Mouse (Mus musculus): ENCODE results near the gene Stat4. TPM values are rescaled to one million over a fixed set of nuclear protein-coding genes. Genes with fewer than 3 reads are reported as not detected.

The Stat4 gene
- polyA plus RNA-seq, 1 experiment from 2014 or later: 3.3 TPM

DNA sequence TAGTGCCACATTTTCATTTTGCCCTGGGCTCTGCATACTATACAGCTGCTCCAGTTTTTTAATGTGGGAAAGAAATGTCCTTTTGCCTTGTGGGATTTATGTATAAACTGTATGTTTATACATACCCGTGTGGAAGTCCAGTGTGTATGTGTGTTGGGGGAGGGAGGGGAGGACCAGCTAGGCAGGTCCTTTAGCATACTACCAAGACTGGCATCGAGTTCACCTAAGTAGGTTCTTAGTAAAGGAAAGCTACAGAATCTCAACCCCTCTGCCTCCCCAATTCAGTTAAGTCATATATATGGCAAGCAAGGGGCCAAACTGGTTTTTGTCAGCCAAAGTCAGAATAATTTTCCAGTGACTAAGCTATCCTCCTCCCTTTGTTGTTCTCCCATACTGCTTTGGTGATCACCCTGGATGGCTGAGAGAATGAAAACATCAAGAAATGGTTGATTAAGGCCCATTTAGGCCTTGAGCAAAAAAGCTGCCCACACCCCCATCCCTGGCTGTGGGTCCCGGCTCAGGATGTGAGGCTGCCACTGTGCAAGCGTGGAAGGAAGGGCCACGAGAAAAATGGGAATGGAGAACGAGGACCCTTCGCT is 126.2 kb downstream of the Stat4 start:
- peak overlapping the region; percentile 40 for H3K4me3 ChIP-seq
- 14% methylated on average over 7 of the region's 7 CpGs for WGBS

DNA sequence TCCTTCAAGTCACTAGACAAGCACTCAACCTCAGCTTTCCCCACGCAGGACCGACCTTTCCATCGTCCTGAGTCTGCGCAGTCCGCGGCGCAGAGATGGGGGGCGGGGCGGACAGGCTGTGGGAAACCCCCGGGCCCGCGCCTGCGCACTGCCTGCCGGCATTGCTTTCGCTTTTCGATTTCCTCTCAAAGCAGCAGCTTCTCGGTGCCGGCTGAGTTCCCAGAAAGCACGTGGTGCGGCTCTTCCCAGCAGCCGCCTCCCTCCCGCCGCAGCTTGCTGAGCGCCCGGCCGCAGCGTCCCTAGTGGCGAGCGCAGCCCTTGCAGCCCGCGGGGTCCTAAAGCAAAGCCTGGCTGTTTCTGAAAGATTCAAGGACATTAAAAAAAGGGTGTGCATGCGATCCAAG is 126.7 kb downstream of the Stat4 start:
- H3K27ac ChIP-seq: peak overlapping the region; percentile 62; the same call in 1 of the 2 replicates

More for the DNA sequence above, 126.2 kb downstream of the Stat4 start:
- peaks cover 5% of the 10 kb centered on the region for H3K4me1 ChIP-seq
- H3K9me3 ChIP-seq: no peaks in the 10 kb centered on the region
- H3K9ac ChIP-seq: peak overlapping the region; percentile 50; the same call in 1 of the 2 replicates
- H3K27ac ChIP-seq: peak overlapping the region; percentile 62; the same call in 1 of the 2 replicates
- no peaks in the 10 kb centered on the region for H3K27me3 ChIP-seq
- ATAC-seq (ENCODE audit: borderline replicate concordance, extremely low read depth, low FRiP score, low TSS enrichment): peak; percentile 33; the same call in 1 of the 2 replicates
- H3K36me3 ChIP-seq: no peaks in the 10 kb centered on the region
- H3K4me2 ChIP-seq: peak overlapping the region; percentile 67

DNA sequence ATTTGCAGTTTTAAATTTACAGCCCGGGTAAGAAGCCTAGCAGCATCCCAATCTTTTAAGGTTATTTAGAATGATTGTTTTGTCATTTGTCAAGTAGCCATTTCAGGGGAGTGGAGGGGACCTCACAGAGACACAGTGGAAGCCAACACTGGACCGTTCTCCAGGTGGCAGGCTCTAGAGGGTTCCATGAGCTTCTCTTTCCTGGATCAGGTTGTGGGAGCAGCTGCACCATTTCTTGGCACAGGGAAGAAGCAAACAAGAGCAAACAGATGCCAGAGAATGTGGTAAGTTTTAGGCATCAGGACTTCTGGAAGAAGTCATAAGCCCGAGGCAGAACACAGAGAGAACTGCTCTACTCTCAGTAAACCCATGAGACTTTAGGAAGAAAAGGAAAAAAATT is 129.5 kb downstream of the Stat4 start:
- ATAC-seq (ENCODE audit: borderline replicate concordance, extremely low read depth, low FRiP score, low TSS enrichment): no peak
- H3K27ac ChIP-seq: no peak overlapping the region
- H3K36me3 ChIP-seq: no peaks in the 10 kb centered on the region
- WGBS: 60% methylated on average over 3 of the region's 3 CpGs
- no peak overlapping the region for H3K9ac ChIP-seq
- no peaks in the 10 kb centered on the region for H3K9me3 ChIP-seq
- no peak overlapping the region for H3K4me2 ChIP-seq
- H3K4me3 ChIP-seq: no peak overlapping the region
- no peaks in the 10 kb centered on the region for H3K27me3 ChIP-seq
- H3K4me1 ChIP-seq: peaks cover 12% of the 10 kb centered on the region

More for the DNA sequence above, 126.7 kb downstream of the Stat4 start:
- H3K4me3 ChIP-seq: peak overlapping the region; percentile 40
- under 1% methylated on average over 32 of the region's 32 CpGs for WGBS
- H3K9ac ChIP-seq: peak overlapping the region; percentile 50; the same call in 1 of the 2 replicates
- no peaks in the 10 kb centered on the region for H3K36me3 ChIP-seq
- no peaks in the 10 kb centered on the region for H3K27me3 ChIP-seq
- no peaks in the 10 kb centered on the region for H3K9me3 ChIP-seq
- peak overlapping the region; percentile 67 for H3K4me2 ChIP-seq
- peaks cover 5% of the 10 kb centered on the region for H3K4me1 ChIP-seq
- ATAC-seq (ENCODE audit: borderline replicate concordance, extremely low read depth, low FRiP score, low TSS enrichment): peak; percentile 95

DNA sequence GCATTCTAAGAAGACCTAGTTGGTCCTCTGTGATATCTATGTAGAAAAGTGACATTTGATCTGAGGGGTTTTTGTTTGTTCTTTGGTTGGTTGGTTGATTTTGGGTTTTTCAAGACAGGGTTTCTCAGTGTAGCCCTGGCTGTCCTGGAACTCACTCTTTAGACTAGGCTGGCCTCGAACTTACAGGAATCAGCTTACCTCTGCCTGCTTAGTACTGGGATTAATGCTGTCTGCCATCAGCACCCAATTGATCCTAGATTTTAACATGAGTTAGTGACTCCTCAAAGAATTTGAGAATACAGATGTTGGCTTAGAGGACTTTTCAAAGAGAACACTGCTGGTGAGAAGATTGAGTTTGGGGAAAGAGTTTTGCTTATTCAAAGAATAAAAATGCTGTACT is 130.8 kb downstream of the Stat4 start:
- H3K9me3 ChIP-seq: no peaks in the 10 kb centered on the region
- H3K4me1 ChIP-seq: peaks cover 12% of the 10 kb centered on the region
- no peaks in the 10 kb centered on the region for H3K36me3 ChIP-seq
- no peaks in the 10 kb centered on the region for H3K27me3 ChIP-seq
- WGBS: 93% methylated on average over 1 of the region's 1 CpGs
- H3K27ac ChIP-seq: no peak overlapping the region
- no peak overlapping the region for H3K4me3 ChIP-seq
- H3K4me2 ChIP-seq: no peak overlapping the region
- H3K9ac ChIP-seq: no peak overlapping the region
- no peak for ATAC-seq (ENCODE audit: borderline replicate concordance, extremely low read depth, low FRiP score, low TSS enrichment)

DNA sequence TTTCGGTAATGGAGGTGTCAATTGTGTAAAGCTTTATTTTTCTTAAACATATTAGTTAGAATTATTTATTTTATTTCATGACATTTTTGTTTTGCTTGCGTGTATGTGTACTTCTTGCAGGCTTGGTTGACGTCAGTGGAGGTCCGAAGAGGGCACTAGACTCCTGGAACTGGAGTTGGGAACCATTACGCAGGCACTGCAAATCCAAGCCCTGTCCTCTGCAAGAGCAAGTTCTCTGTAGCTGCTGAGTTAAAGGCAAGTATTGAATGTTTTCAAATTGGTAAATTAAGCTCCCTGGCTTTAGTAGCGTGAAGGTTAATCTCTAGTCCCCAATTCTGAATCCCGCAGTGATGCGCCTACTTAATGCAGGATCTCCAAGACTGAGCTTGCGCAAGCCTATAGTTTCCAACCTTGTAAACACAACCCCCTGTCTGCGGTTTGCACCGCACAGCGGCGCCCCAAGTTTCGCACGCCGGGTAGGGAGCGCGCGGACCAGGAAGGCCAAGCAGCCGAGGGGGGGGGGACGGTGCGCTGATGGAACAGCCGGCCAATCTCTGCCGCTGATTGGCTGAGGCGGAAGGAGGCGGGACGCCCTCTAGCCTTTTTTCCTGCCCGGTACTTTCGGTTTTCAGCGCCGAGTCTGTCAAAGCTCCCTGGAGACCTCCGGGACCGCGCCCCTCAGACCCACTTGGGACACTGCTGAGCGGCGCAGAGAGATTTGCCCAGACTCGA is 132.1 kb downstream of the Stat4 start, which contains the start of gene Stat1:
Gene Stat1 (plus strand): TSS at position 581 of the 732 bp plus-strand sequence.
- 3% methylated on average over 36 of the region's 37 CpGs for WGBS
- ATAC-seq (ENCODE audit: borderline replicate concordance, extremely low read depth, low FRiP score, low TSS enrichment): peak; percentile 94
- peak within 1 kb of the TSS; percentile 58 for H3K27ac ChIP-seq

DNA sequence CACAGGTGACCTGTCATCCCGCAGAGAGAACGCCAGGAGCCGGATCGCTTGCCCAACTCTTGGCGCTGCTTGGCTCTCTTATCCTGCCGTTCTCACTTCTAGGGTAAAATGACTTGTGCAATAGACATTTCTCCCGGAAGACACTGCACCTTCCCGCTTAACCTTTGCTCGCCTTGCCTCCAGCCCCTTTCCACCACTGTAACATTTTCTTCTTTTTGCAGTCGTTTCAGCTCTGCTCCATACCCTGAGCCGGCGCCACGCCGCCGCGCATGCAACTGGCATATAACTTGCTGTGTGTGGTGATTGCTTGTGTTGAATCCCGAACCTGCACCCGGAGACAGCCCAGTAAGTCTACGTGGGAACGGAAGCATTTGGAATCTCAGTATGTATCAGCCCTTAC is 132.7 kb downstream of the Stat4 start:
- no peaks in the 10 kb centered on the region for H3K27me3 ChIP-seq
- H3K9me3 ChIP-seq: no peaks in the 10 kb centered on the region
- under 1% methylated on average over 20 of the region's 20 CpGs for WGBS
- H3K4me2 ChIP-seq: peak overlapping the region; percentile 82
- peaks cover 7% of the 10 kb centered on the region for H3K4me1 ChIP-seq
- peak overlapping the region; percentile 58 for H3K27ac ChIP-seq
- H3K4me3 ChIP-seq: peak overlapping the region; percentile 98
- ATAC-seq (ENCODE audit: borderline replicate concordance, extremely low read depth, low FRiP score, low TSS enrichment): 0 out of 2 replicates have a peak, but pooled peaks have one; percentile 6
- peak overlapping the region; percentile 72 for H3K9ac ChIP-seq
- H3K36me3 ChIP-seq: peaks cover 3% of the 10 kb centered on the region; the same call in 1 of the 2 replicates

More for the DNA sequence above, 132.1 kb downstream of the Stat4 start, which contains the start of gene Stat1:
- H3K9ac ChIP-seq: peak within 1 kb of the TSS; percentile 72
- peaks cover 7% of the 10 kb centered on the region for H3K4me1 ChIP-seq
- H3K36me3 ChIP-seq: peaks cover 3% of the 10 kb centered on the region; the same call in 1 of the 2 replicates
- no peaks in the 10 kb centered on the region for H3K27me3 ChIP-seq
- peak within 1 kb of the TSS; percentile 82 for H3K4me2 ChIP-seq
- no peaks in the 10 kb centered on the region for H3K9me3 ChIP-seq
- peak within 1 kb of the TSS; percentile 98 for H3K4me3 ChIP-seq

DNA sequence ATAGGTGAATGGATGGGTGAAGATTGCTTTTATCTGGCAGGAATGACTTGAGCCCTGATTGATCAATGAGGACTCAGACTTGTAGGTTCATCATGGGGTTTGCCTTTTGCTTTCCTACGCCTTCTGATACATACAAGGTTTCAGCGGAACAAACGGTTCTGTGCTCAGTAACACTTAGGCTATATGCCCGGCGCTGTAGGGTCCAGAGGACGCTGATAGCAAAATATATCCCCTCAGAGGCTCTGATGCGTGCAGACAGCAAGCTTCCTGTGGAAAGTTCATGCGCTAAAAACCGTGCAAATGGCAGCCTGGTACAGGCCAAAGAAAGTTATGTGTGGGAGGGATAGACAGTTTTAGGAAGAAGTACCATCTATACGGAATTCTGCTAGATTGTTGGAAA is 133.2 kb downstream of the Stat4 start:
- Histone ChIP-seq H3K27ac (no peak overlapping the region), H3K4me3 (peak overlapping the region; percentile 98), H3K9me3 (no peaks in the 10 kb centered on the region), H3K4me2 (peak overlapping the region; percentile 82), H3K27me3 (no peaks in the 10 kb centered on the region), H3K4me1 (peaks cover 7% of the 10 kb centered on the region), H3K9ac (peak overlapping the region; percentile 72), H3K36me3 (peaks cover 3% of the 10 kb centered on the region; the same call in 1 of the 2 replicates)
- WGBS: 30% methylated on average over 10 of the region's 10 CpGs
- no peak for ATAC-seq (ENCODE audit: borderline replicate concordance, extremely low read depth, low FRiP score, low TSS enrichment)

DNA sequence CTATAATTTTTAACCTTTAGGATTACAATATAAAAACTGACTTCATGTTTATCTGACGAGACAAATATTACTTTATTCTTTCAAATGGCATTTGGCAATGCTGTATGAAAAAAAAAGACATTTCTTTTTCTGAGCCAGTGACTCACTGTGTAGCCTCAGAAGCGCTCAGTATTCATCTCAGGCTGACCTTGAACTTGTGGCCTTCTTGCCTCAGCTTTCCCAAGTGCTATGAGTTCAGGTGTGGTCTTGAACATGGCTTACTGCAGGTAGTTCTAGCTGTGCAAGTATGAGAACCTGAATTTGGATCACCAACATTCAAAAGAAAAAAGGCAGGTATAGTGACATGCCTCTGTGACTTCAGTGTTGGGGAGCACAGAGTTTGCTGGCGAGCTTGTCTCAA is 134.1 kb downstream of the Stat4 start:
- no peak overlapping the region for H3K27ac ChIP-seq
- H3K4me3 ChIP-seq: no peak overlapping the region
- H3K4me2 ChIP-seq: no peak overlapping the region
- peaks cover 7% of the 10 kb centered on the region for H3K4me1 ChIP-seq
- no peak overlapping the region for H3K9ac ChIP-seq
- H3K36me3 ChIP-seq: peaks cover 8% of the 10 kb centered on the region; the same call in 1 of the 2 replicates
- no peaks in the 10 kb centered on the region for H3K9me3 ChIP-seq
- ATAC-seq (ENCODE audit: borderline replicate concordance, extremely low read depth, low FRiP score, low TSS enrichment): no peak
- H3K27me3 ChIP-seq: no peaks in the 10 kb centered on the region
- 85% methylated on average over 3 of the region's 3 CpGs for WGBS

DNA sequence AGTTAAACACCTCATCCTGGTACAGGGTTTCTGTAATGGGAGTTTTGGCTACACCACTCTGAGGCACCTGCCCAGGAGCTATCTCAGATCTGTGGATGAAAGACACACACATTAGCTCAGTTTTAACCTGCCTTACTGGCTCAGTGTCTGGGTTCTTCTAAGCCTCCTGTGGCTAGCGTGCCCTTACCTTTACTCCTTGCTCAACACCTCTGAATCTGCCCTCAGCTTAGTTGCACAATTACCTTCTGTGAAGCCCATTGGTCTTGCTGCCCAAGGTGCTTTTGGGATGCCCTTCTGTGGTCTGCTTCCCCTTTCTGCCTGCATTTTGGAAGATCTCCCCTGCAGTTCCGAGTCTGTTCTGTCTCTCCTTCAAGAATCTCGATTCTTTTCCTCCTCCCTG is 137.9 kb downstream of the Stat4 start:
- no peak overlapping the region for H3K27ac ChIP-seq
- no peak overlapping the region for H3K4me3 ChIP-seq
- WGBS: 63% methylated on average over 3 of the region's 3 CpGs
- H3K36me3 ChIP-seq: peaks cover 15% of the 10 kb centered on the region
- no peaks in the 10 kb centered on the region for H3K27me3 ChIP-seq
- ATAC-seq (ENCODE audit: borderline replicate concordance, extremely low read depth, low FRiP score, low TSS enrichment): no peak
- peaks cover 7% of the 10 kb centered on the region for H3K4me1 ChIP-seq
- H3K9me3 ChIP-seq: no peaks in the 10 kb centered on the region
- H3K4me2 ChIP-seq: no peak overlapping the region
- H3K9ac ChIP-seq: no peak overlapping the region

DNA sequence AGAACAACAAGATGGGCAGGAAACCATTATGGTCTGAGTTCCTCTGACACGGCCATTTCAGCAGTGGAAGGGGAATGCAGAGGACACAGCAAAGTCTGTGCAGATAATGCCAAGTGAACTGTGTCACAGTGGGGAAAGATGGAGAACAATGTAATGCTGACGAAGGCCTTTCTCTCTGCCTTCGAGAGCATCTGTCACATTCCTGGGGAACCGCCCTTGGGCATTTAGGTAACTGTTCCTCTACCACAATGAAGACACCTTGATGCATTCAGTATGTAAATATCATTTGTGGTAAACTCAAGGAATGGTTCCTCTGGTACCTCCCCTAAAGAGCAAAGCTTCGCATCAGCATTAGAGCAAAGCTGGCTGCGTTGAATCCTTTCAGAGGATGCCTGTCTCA is 140.4 kb downstream of the Stat4 start:
- H3K4me3 ChIP-seq: no peak overlapping the region
- H3K9ac ChIP-seq: no peak overlapping the region
- 90% methylated on average over 6 of the region's 6 CpGs for WGBS
- H3K4me2 ChIP-seq: no peak overlapping the region
- H3K36me3 ChIP-seq: peaks cover 15% of the 10 kb centered on the region
- no peaks in the 10 kb centered on the region for H3K27me3 ChIP-seq
- H3K27ac ChIP-seq: no peak overlapping the region
- H3K9me3 ChIP-seq: no peaks in the 10 kb centered on the region
- H3K4me1 ChIP-seq: no peaks in the 10 kb centered on the region
- ATAC-seq (ENCODE audit: borderline replicate concordance, extremely low read depth, low FRiP score, low TSS enrichment): no peak

DNA sequence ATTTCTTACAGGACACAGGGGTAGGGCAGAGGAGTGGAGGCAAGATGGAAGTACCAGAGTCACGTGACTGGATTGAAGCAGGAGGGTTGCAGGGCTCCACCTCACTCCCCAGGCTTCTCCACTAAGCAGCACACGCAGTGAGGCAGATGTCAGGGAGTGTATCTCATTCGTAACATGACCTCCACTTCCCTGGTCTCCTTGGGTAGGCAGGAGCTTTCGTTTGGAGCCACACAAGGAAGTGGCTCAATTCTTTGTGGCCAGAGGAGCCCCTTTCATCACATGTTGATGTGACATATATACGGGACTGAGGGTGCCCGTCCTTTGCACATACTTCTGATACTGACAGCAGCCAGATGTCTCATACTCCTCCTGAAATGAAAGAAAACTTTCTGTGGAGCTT is 142.8 kb downstream of the Stat4 start:
- peaks cover 17% of the 10 kb centered on the region; the same call in 1 of the 2 replicates for H3K36me3 ChIP-seq
- ATAC-seq (ENCODE audit: borderline replicate concordance, extremely low read depth, low FRiP score, low TSS enrichment): no peak
- no peak overlapping the region for H3K4me2 ChIP-seq
- no peak overlapping the region for H3K27ac ChIP-seq
- no peak overlapping the region for H3K9ac ChIP-seq
- H3K4me1 ChIP-seq: no peaks in the 10 kb centered on the region
- 51% methylated on average over 6 of the region's 6 CpGs for WGBS
- no peaks in the 10 kb centered on the region for H3K9me3 ChIP-seq
- no peak overlapping the region for H3K4me3 ChIP-seq
- no peaks in the 10 kb centered on the region for H3K27me3 ChIP-seq

All from lung, embryonic 15.5 days (tissue).